Mouse (Mus musculus) spleen, embryonic (tissue): ENCODE measurements around the gene Ppil1.
"Not testable (repeated sequence)": the region's sequence is repeated elsewhere in the genome, so short reads cannot be mapped to it uniquely, and the experiment has no call there.

ENCODE experiments used
- CTCF ChIA-PET: fragments of 350-600 bp; sonication (Branson Sonifier 250); formaldehyde crosslinking; loops from one replicate; lab custom pipeline; 2022; lab: Charles Lee

The Ppil1 gene

DNA sequence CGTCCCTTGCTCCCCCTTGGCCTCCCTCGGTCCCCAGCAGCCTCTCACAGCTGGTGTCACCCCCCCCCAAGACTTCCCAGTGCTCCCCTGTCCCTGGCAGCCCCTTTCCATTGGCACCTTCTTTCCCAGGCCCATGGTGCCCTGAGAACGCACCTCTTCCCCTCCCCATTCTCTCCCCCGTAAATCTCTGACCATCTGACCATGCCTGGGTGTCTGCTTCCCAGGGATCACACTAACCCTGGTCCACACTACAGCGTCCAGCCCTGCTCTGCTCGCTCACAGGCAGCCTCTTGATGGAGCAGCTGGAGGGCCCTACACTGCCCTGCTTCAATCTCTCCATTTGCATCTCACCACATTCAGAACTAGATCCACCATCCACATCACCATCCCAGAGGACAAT lies 7.5 kb downstream of the Ppil1 start:
- CTCF ChIA-PET: interaction anchor here (1.2 kb wide), 1 partner anchor 90 kb away, joined by 3 read pairs; no protein-coding TSS in a partner anchor

- CTCF ChIA-PET: interaction anchor here (0.6 kb wide), 1 partner anchor 21 kb away, joined by 4 read pairs; no protein-coding TSS in a partner anchor
Measured at GRCm38 (mm10) chr17:29254784-29255183, 9.2 kb downstream of the Ppil1 start.

GRCm38 (mm10) chr17:29253684-29254083 lies 10.3 kb downstream of the Ppil1 start:
- CTCF ChIA-PET: no interaction called here

DNA sequence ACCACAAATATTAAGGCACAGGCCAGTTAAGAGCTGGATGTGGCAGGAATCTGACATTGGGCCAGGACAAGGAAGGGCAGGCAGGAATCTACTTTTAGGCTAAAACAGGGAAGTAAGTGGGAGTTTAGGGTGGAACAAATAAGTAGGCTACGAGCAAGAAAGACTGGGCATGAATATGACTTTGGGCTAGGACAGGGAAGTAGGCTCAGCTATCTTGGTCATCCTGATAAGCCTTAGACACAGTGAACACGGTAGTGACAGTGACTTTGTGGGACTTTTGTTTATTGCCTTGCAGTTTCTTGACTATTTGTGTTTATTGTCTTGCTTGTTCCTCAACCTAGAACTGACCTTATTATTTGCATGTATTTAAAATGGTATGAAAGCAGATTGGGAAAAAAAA lies 10.8 kb downstream of the Ppil1 start:
- CTCF ChIA-PET: interaction anchor here (0.9 kb wide), 1 partner anchor 9 kb away, joined by 10 read pairs; no protein-coding TSS in a partner anchor

DNA sequence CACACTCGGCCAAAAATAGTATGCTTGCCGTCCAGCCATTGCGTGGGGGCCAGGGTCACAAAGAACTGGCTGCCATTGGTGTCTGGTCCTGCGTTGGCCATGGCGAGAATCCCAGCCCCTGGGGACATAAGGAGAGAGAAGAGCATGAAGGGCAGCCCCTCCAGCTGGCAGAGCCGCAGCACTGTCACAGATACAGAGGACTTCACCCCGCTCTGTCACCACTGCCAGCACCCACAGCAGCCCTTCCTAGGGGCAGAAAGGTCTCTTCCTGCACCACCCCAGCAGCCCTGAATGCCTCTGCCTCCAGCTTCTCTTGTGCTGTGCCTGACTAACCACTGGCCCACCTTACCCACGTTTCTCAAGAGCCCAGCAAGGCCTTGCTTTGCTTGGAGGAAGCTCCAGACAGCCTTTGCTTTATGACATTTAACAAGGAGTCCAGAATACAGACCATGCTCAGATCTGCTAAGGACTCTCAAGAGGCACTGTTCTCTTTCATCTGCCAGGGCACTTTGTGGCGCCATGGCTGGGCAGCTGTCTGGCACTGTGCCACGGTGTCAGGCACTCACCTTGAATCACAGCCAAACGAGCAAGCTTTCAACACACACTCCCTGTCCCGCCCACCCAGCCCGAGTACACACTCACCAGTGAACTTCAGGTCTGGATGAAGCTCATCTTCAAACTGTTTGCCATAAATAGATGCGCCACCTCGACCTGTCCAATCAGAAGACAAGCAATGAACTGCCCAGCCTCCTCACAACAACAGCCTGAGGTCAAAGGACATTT lies 12.2 kb downstream of the Ppil1 start:
- CTCF ChIA-PET: no interaction called here

DNA sequence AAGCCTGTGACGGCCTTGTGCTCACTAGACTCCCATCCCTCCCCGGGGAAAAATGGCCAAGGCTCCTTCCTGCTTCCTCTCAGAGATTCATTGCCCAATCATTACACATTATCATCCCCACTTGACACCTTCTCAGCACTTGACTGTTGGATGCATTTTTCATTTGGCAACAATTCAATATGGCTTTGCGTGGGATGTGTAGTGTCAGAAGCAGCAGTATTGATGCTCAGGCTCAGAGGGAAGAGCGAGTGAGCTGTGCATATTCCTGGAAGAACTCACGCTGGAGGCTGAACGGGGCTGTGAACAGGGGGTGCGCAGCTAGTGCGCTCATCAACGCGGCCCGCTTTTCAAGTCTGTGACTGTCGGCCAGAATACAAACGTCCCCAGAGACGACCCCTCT lies 13.0 kb downstream of the Ppil1 start:
- CTCF ChIA-PET: not testable (repeated sequence)

DNA sequence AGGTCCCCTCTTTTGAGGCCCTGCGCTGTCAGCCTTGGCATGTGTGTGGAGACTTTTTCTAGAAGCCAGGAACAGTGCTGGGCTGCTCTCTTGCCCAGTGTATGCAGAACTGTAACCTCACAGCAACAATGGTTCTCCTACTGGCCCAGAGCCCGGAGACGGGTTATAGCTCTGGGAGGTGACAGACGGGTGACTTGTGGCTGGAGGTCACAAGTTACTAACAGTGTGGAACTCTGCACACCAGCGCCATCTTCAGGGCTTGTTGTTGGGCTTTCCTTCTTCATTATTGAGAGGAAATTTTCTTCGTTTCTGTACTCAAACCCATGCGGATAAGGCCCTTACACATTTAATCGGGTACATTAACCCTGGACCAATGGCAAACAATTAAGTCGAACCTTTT lies 14.5 kb downstream of the Ppil1 start:
- CTCF ChIA-PET: no interaction called here

- CTCF ChIA-PET: no interaction called here
Measured at GRCm38 (mm10) chr17:29247881-29248280, 16.1 kb downstream of the Ppil1 start.

- CTCF ChIA-PET: interaction anchor here (0.7 to 1.3 kb wide), 5 partner anchors 75 to 259 kb away, joined by 3 to 12 read pairs (median 4); no protein-coding TSS in a partner anchor
Measured at GRCm38 (mm10) chr17:29246602-29247001, 17.4 kb downstream of the Ppil1 start.

GRCm38 (mm10) chr17:29245725-29246124 lies 18.3 kb downstream of the Ppil1 start:
- CTCF ChIA-PET: interaction anchor here (0.6 to 1.3 kb wide), 4 partner anchors 74 to 231 kb away, joined by 4 to 12 read pairs (median 6); no protein-coding TSS in a partner anchor

DNA sequence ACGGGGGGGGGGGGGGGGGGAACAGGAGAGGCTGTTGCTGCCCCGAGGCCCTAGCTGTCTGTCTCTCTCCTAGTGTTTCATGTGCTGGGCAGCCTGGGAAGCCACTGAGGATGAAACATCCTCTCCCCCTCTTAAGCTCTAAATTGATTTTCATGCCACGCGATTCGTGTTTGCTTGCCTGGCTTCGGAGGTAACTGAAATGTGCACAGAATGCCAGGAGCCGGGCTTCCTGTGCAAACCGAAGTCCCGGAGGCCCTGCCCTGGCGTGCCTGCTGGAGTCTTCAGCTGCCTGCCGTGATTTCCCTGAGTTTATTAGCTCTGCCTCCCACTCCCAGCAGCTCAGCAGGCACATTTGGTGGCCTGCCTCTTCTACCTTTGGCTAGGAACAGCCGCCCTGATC lies 19.1 kb downstream of the Ppil1 start:
- CTCF ChIA-PET: interaction anchor here (0.5 to 0.6 kb wide), 3 partner anchors 23 to 230 kb away, joined by 3 to 8 read pairs (median 7); no protein-coding TSS in a partner anchor

DNA sequence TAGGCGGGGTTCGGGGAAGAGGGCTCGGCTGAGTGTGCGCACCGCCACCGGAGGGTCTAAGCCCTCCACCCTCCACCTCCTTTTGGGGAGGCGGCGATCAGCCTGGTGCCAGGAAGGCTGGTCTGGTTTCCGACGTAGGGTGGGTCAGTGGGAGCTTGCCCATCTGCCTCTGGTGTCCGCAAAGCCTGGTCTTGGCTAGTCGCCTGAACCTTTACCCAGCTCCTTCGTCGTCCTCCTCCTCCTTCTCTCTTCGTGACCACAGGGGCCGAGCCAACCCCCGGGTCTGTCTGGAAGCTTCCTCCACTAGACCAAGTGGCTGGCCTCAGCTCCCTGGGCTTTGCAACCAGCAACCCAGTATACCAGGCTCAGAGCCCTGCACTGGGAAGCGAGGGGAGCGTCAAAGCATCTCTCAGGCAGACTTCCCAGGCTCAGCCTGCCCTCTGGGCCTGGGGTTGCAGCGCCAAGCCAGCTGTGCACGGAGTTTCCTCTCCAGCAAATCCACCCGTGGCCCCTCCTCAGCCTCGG lies 25.5 kb downstream of the Ppil1 start:
- CTCF ChIA-PET: no interaction called here

- CTCF ChIA-PET: no interaction called here
Measured at GRCm38 (mm10) chr17:29237772-29238420, 26.1 kb downstream of the Ppil1 start, which contains the start of gene Cpne5. Gene Cpne5 (minus strand): TSS chr17:29238167.

DNA sequence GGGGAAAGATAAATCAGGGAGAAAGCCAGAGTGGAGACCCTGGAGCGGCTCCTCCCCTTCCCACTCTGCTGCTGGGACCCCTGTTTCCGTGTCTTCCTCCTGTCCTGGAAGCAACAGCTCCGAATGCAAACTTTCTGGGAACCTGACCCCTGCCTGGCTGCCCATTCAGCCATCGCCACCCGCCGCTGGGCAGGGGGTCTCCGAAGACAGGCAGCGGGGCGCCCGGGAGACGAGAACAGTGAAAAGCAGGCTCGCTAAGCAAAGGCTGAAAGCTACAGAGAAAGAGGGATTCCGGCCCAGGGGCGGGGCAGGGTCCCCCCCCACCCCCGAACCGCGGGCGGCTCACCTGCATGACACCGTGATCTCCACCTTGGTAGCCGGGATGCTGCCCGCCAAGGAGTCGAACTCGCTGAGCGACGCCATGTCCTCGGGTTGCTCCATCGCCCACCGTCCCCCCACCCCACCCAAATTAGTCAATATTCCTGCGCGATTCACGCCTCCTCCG lies 26.7 kb downstream of the Ppil1 start:
- CTCF ChIA-PET: no interaction called here

DNA sequence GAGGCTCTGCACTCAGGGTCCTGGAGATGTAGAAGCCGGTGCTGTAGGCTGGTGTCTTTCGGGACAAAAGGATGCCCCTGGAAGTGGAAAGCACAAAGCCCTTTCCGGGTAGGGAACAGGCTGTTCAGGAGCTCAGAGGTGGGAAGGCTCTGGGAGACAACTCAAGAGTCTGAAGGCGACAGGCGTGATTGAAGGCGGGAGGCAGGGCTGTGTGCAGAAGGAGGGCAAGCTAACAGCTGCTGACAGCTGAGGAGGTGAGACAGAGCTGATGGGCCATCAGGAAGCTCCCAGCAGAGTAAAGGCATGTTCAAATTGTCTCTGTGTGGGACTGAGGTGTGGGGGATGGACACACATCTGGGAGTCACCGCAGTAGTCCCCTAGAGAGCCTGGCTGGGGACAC lies 27.9 kb downstream of the Ppil1 start:
- CTCF ChIA-PET: no interaction called here

DNA sequence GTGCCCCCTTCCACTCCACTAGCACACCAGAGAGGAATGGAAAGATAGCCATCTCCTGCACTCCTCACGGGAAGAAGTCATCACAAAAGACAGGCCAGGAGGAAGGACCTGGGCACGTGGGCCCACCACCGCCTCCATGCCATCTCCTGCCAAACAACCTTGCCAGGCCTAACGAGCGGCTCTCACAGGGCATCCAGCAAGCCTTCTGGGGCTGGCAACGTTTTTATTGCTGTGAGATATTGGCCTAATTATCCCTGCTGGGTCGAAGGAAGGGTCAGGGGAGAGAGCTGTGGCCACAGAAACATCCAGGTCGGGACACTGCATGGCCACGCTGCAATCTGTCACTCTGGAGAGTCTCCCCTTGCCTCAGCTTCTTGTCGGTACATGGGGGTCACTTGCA lies 32.9 kb downstream of the Ppil1 start:
- CTCF ChIA-PET: no interaction called here

DNA sequence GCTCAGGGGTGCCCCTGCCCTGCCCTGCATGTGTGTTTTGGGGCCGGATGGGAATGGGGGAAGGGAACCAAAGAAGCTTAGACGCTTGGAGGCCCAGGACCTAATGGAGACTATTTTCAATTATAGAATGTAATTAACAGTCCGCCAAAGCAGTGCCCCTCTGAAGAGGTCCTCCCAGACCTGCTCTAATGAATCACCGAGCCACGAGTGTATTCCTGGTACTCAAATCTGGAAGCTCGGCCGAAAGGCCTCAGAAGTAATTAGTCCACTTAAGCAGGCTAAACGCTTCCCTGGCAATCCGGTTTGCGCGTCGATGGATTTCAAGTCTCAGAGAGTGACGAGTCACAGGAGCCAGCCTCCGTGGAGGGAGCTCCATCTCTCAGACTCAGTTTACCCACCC lies 43.4 kb downstream of the Ppil1 start:
- CTCF ChIA-PET: no interaction called here

GRCm38 (mm10) chr17:29218017-29218416 lies 46.0 kb downstream of the Ppil1 start:
- CTCF ChIA-PET: interaction anchor here (0.6 kb wide), 1 partner anchor 301 kb away, joined by 3 read pairs; no protein-coding TSS in a partner anchor

DNA sequence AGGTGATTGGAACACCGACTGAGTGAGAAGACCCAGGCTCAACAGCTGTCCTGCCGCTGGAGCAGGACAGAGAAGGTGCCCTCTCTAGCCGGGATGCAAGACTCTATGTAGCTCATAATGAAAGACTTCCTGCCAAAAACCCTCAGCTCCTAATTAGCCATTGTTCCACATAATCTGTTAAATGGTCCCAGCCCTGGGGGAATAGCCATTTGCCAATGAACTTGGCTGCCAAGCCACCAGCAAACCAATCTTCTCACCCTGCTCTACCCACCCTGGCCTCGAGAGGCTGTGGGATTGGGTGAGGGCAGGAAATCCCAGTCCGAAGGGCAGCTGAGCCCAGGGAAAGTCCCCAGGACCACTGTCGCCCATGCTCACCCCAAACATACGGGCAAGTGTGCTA lies 47.9 kb downstream of the Ppil1 start:
- CTCF ChIA-PET: no interaction called here

GRCm38 (mm10) chr17:29214655-29215054 lies 49.3 kb downstream of the Ppil1 start:
- CTCF ChIA-PET: no interaction called here

GRCm38 (mm10) chr17:29214193-29214456 lies 49.9 kb downstream of the Ppil1 start:
- CTCF ChIA-PET: interaction anchor here (0.6 to 0.7 kb wide), 2 partner anchors 64 to 218 kb away, joined by 3 to 7 read pairs; no protein-coding TSS in a partner anchor
